Mouse (Mus musculus) layer of hippocampus, adult 2 months (tissue): ENCODE results near the gene Smarcd1. TPM values are rescaled to one million over a fixed set of nuclear protein-coding genes. Genes with fewer than 3 reads are reported as not detected.
"Not testable (repeated sequence)": the region's sequence is repeated elsewhere in the genome, so short reads cannot be mapped to it uniquely, and the experiment has no call there.

Source experiments
- DNase-seq, 2 experiments: peaks; one replicate each; pipeline ENCODE4 v3.0.0; 2022; ENCODE audit warnings: low spot score in 2 of 2
- H3K27ac ChIP-seq: fragments of 200-600 bp; 2 replicates; pipeline ENCODE4 v1.8.1; 2022
- H3K4me3 ChIP-seq: fragments of 200-600 bp; 2 replicates; pipeline ENCODE4 v1.8.1; 2022; ENCODE audit warnings: mild to moderate bottlenecking
- CTCF ChIP-seq: fragments of 200-600 bp; conservative IDR thresholded peaks from 2 replicates; pipeline ENCODE4 v1.8.1; 2022; ENCODE audit warnings: antibody characterized with exemption, mild to moderate bottlenecking, moderate library complexity
- total RNA-seq, 2 experiments: library from RNA; stranded (reverse); gene quantifications; 2 replicates each; pipeline ENCODE4 v1.2.3; 2021

The Smarcd1 gene
- total RNA-seq, 2 experiments from 2014 or later = 118 to 123 TPM

- DNase-seq = peak in 1 of 2 experiments; percentile 13
- Histone ChIP-seq H3K27ac (peak overlapping the region; percentile 99), H3K4me3 (peak overlapping the region; percentile 76)
- TF ChIP-seq CTCF = no peak
Measured at GRCm38 (mm10) chr15:99718461-99719021, 16.6 kb downstream of the Smarcd1 start.

GRCm38 (mm10) chr15:99719865-99720264 lies 17.9 kb downstream of the Smarcd1 start:
- H3K4me3 ChIP-seq = no peak overlapping the region
- peak in 1 of 2 experiments; percentile 8 for DNase-seq
- 0 out of 2 replicates have a peak overlapping the region, but pooled peaks have one; percentile 51 for H3K27ac ChIP-seq
- no peak for TF ChIP-seq CTCF

GRCm38 (mm10) chr15:99721921-99722743 lies 20.2 kb downstream of the Smarcd1 start:
- no peak for TF ChIP-seq CTCF
- peak in 1 of 2 experiments; percentile 10 for DNase-seq
- Histone ChIP-seq H3K27ac (peak overlapping the region; percentile 94), H3K4me3 (no peak overlapping the region)

DNA sequence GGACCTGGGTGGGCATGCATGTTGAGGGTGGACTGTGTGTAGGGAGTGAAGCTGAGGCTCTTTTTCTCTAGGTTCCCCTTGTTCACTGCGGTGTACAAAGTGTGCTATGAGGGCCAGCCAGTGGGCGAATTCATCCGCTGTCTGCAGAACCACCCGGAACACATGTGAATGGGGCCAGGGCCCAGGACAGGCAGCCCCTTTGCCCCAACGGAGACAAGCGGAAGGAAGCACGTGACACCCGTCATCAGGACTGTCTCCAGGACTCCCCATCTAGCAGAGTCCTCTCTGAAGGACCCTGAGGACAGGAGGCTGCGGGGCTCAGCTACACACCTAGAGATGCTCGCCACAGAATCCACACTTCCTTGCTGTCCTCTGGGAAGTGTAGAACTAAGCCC lies 21.2 kb downstream of the Smarcd1 start:
- DNase-seq = peak in 1 of 2 experiments; percentile 11
- H3K4me3 ChIP-seq = no peak overlapping the region
- H3K27ac ChIP-seq = peak overlapping the region; percentile 94
- TF ChIP-seq CTCF = no peak

DNA sequence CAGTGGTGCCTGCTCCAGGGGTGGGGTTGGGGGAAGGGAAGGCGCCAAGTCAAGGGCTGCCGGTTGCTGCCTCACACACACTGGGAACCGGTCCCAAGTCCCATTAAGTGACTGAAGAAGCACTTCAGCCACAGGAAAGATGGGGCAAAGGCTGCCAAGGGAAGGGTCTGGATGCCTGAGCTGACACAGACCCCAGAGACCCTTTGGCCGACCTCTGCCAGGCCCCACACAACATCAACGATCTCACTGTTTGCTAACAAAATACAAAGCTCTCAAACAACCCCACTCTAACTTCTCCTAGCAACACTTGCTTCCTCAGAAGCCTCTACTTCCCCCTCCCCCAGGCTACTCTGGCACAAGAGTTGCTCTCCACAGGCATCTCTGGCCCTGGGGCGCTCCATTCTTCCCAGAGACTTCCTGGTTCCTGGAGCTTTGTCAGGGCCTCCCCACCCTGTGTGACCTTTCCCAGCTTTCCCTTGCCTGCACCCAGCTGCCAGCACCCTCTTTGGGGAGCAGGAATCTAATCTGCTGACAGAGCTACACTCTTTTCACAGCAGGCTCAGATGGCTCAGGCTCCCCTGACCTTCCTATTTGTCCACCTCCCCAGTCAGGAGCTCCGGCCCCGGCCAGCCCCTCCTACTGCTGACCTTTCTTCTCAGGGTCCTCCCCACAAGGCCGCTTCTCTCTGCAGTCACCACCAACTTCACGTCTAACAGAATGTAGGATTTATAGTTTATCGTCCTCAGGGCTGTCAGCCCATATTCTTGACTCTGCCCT lies 21.8 kb downstream of the Smarcd1 start:
- DNase-seq = peak; percentile 58 to 67

GRCm38 (mm10) chr15:99724292-99725021 lies 22.5 kb downstream of the Smarcd1 start:
- peak; percentile 69 to 72 for DNase-seq
- Histone ChIP-seq H3K4me3 (peak overlapping the region; percentile 53), H3K27ac (peak overlapping the region; percentile 94)
- peak; percentile 75 for TF ChIP-seq CTCF

More for the DNA sequence above, 21.8 kb downstream of the Smarcd1 start:
- no peak for TF ChIP-seq CTCF
- Histone ChIP-seq H3K4me3 (no peak overlapping the region; the same call in 1 of the 2 replicates), H3K27ac (peak overlapping the region; percentile 94)

DNA sequence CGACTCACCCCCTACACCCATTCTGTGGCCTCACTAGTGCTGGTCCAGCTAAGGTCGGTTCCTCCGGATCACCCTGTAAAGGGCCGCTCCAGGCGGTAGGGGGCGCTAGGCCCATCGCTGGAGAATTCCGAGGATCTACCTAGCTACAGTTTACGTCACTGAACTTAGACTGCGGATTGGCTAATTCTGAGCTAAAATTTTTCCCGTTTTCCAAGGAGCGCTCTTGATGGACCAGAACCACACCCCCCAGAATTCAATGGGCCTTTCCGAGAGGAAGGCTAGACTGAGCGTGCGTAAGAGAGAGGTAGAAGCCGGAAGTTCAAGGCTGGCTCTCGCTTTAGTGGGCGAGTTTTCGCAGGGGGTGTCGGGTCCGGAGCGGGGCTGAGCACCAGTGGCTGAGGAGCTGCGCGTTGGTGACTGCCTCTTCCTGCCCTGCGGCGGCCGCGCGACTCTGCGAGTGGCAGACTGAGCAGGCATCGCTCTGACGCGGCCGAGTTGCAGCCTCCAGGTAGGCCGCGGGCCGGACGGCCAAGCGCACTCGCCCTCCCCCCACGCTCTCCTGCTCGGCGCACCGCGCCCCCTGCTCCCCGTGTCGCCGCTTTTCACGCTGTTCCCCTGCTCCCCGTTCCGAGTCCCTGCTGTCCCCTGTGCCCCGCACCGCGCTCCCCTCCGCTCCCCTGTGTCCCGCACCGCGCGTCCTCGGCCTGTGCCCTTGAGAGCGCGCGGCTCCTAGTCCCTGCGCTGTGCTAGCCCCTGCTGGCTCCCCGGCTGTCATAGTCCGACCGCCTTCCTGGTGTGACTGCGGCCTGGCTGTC lies 23.6 kb downstream of the Smarcd1 start, which contains the start of gene Cox14:
Gene Cox14, plus strand, starts transcription at position 278 of the 815 bp plus-strand sequence.
- DNase-seq = peak; percentile 95 to 98
- TF ChIP-seq CTCF = peak; percentile 85
- peak within 1 kb of the TSS; percentile 88 for H3K4me3 ChIP-seq
- peak within 1 kb of the TSS; percentile 94 for H3K27ac ChIP-seq

DNA sequence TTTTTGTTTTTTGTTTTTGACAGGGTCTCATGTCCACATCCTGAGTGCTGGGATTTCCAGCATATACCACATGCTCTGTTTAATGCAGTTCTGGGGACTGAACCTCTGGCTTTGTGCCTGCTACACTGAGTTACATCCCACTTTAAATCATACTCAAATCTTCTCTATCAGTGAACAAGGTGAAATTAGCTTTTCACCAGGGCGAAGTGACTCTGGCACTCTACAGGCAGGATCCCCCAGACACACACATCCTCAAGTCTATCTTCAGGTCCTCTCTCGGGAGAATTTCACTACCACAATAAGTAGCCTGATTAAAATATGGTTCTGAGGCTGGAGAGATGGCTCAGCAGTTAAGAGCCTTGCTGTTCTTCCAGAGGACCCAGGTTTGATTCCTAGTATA lies 24.6 kb downstream of the Smarcd1 start:
- no peak for DNase-seq
- Histone ChIP-seq H3K4me3 (peak overlapping the region; percentile 88), H3K27ac (peak overlapping the region; percentile 90; the same call in 1 of the 2 replicates)
- TF ChIP-seq CTCF = no peak

DNA sequence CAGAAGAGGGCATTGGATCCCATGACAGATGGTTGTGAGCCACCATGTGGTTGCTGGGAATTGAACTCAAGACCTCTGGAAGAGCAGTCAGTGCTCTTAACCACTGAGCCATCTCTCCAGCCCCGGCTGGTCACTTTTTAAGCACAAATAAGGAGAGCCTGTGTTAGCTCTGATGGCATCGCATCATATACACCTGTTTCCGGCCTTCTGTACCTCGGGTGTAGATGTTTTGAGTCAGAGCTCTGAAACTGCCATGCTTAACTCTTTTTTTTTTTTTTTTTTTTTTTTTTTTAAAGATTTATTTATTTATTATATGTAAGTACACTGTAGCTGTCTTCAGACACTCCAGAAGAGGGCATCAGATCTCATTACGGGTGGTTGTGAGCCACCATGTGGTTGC lies 25.1 kb downstream of the Smarcd1 start:
- H3K27ac ChIP-seq, H3K4me3 ChIP-seq, DNase-seq: not testable (repeated sequence)

- Histone ChIP-seq H3K4me3 (no peak overlapping the region), H3K27ac (no peak overlapping the region)
- TF ChIP-seq CTCF = no peak
- no peak for DNase-seq
Measured at GRCm38 (mm10) chr15:99727525-99727924, 25.6 kb downstream of the Smarcd1 start.

GRCm38 (mm10) chr15:99728211-99728610 lies 26.3 kb downstream of the Smarcd1 start:
- no peak for TF ChIP-seq CTCF
- no peak for DNase-seq
- no peak overlapping the region for H3K4me3 ChIP-seq
- H3K27ac ChIP-seq = no peak overlapping the region
